Mouse (Mus musculus): ENCODE results near the gene Utp14a.

DNA sequence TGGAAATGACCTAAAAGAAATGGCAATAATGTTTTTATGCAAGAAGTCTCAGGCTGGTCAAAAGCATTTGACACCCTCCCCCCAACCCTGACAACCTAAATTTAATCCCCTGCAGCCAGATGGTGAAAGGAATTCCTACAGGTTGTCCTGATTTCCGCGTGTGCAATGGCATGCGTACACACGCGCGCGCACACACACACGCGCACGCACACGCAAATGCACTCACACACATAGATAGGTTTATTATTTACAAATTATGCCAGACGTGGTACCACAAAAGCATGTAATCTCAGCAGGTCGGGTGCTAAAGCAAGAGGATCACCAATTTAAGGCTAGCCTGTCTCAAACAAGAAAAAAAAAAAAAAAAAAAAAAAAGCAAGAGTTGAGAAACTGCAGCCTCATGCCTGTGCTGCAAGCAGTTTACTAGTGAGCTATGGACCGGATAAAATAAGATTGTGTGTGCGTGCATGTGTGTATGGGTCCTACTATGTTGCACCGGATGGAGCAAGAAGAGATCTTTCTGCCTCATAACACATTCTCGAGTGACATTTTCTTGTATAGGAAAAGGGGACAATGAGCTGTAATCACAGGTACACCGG is 733 bp upstream of the Utp14a start:
- TF ChIP-seq CTCF (IDR thresholded peaks at IDR 0.05; ENCODE audit: low read depth, low read length) = no peak
- TF ChIP-seq POLR2A (IDR thresholded peaks at IDR 0.05; ENCODE audit: insufficient read depth, low read length) = no peak
- TF ChIP-seq EP300 (IDR thresholded peaks at IDR 0.05; ENCODE audit: insufficient read depth, low read depth, low read length) = no peak
